Mouse (Mus musculus) bone marrow, adult 2 months (tissue): ENCODE results near the gene Lars2.

ENCODE experiments used
- CTCF ChIP-seq: fragments of 200-500 bp; IDR thresholded peaks from 2 replicates; pipeline ENCODE4 v1.5.1; 2011; ENCODE audit warnings: low read length, control low read depth; ENCODE audit not compliant: control insufficient read depth, insufficient read depth
- POLR2A ChIP-seq: fragments of 200-500 bp; IDR thresholded peaks from 2 replicates; pipeline ENCODE4 v1.6.1; 2011; ENCODE audit warnings: low read depth, mild to moderate bottlenecking, control low read depth, low read length, borderline replicate concordance; ENCODE audit not compliant: control insufficient read depth

DNA sequence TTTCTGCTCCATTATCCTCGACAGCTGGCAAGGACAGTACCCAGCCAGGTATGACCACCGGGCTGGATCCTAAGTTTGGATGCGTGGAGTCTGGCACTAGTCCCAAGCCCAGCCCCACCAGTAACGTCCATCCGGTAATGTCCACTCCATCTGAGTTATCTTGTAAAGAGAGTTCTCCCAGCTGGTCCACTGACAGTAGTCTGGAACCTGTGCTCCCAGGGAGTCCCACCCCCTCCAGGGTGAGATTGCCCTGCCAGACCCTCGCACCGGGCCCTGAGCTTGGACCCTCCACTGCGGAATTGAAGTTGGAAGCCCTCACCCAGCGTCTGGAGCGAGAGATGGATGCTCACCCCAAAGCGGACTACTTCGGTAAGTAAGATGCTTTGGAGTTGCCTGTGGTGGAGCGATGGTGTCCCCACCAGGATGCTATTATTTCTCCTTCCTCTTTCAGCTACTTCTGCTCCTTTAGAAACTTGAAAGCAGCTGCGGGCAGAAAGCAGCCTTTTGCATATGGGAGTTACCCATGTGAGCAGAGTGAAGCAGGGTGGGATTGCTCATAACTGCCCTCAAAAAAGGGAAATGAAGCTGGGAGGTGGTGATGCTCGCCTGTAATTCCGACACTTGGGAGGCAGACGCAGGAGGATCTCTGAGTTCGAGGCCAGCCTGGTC lies 113.7 kb downstream of the Lars2 start:
- TF ChIP-seq POLR2A: no peak
- TF ChIP-seq CTCF: no peak
